Mouse (Mus musculus) neural tube, embryonic 15.5 days (tissue): ENCODE data around the gene Shisal1. TPM values are rescaled to one million over a fixed set of nuclear protein-coding genes. Genes with fewer than 3 reads are reported as not detected.

ENCODE experiments used
- ATAC-seq: fragments of 200-750 bp; cut with Nextera tagmentation; 2 replicates; pipeline ENCODE4 v1.8.0; 2017; ENCODE audit warnings: mild to moderate bottlenecking, moderate TSS enrichment, moderate library complexity; ENCODE audit not compliant: low FRiP score
- H3K27ac ChIP-seq: fragments of 300-500 bp; sonication (generic); replicated peaks from 2 replicates; pipeline ENCODE4 v1.5.1; 2015; ENCODE audit warnings: mild to moderate bottlenecking, inconsistent platforms
- H3K27me3 ChIP-seq: fragments of 300-500 bp; sonication (generic); replicated peaks from 2 replicates; pipeline ENCODE4 v1.6.1; 2015; ENCODE audit warnings: inconsistent platforms
- H3K36me3 ChIP-seq: fragments of 300-500 bp; sonication (generic); 2 replicates; pipeline ENCODE4 v1.6.1; 2015; ENCODE audit warnings: inconsistent platforms
- H3K4me1 ChIP-seq: fragments of 300-500 bp; sonication (generic); 2 replicates; pipeline ENCODE4 v1.6.1; 2015; ENCODE audit warnings: inconsistent platforms
- H3K4me2 ChIP-seq: fragments of 300-500 bp; sonication (generic); 2 replicates; pipeline ENCODE4 v1.6.1; 2015; ENCODE audit warnings: inconsistent platforms, mild to moderate bottlenecking, moderate library complexity
- H3K4me3 ChIP-seq: fragments of 300-500 bp; sonication (generic); replicated peaks from 2 replicates; pipeline ENCODE4 v1.5.1; 2015; ENCODE audit warnings: mild to moderate bottlenecking, inconsistent platforms
- H3K9ac ChIP-seq: fragments of 300-500 bp; sonication (generic); replicated peaks from 2 replicates; pipeline ENCODE4 v1.6.1; 2015; ENCODE audit warnings: mild to moderate bottlenecking, inconsistent platforms
- H3K9me3 ChIP-seq: fragments of 300-500 bp; sonication (generic); replicated peaks from 2 replicates; pipeline ENCODE4 v1.6.1; 2016; ENCODE audit warnings: inconsistent platforms
- WGBS: fragments of 180-500 bp; shearing (Covaris S2); methylation state at CpG from one replicate; pipeline ENCODE4 v1.1.7; 2015; ENCODE audit warnings: mixed read lengths; 5-methylcytosine and 5-hydroxymethylcytosine counted together
- polyA plus RNA-seq: library from polyadenylated mRNA; unstranded; fragments of >200 nt; fragmentation: Nextera tagmentation; extraction: Ambion mirVana; gene quantifications from 2 replicates; pipeline ENCODE4 v1.2.1, GENCODE M21; 2015

The Shisal1 gene
- polyA plus RNA-seq, 1 experiment from 2014 or later, result 8.0 TPM

DNA sequence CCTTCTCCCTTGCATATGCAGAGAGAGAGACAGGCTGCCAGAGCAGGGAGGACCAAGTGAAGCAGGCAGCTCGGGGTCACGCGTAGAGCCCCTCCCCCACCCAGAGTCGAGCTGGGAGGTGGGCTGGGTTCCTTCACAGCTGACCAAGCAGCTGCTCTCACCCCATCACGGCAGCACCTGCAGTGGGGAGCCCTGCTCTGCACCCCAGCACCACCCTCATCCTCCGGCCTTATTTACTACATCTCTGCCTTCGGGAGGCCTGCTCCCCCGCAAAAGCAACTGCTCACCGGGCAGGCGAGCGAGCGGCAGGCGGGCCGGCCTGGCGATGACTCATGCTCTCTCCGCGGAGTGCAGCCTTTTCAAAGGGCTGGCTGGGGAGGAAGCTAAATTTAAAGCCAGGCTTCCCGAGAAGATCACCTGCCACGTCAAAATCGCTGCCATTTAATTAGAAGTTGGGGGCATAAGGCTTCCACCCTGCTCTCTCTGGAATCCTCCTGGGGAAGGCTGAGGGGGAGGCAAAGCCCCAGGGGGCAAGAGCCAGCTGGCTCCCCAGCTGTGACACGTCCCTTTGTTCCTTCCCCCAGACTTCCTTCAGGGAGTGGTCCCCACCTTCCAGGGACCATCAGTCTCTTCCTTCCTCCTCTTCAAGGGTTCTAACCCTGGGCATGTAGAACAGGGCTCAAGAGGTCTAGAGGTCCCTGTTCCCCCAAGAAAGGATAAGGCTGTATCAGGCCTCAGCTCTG lies 3.7 kb upstream of the Shisal1 start:
- H3K27me3 ChIP-seq, result peaks cover 20% of the 10 kb centered on the region
- H3K4me2 ChIP-seq, result peak overlapping the region; percentile 48
- H3K4me3 ChIP-seq, result no peak overlapping the region
- H3K36me3 ChIP-seq, result no peaks in the 10 kb centered on the region
- WGBS, result 3% methylated on average over 21 of the region's 21 CpGs
- peaks cover 21% of the 10 kb centered on the region for H3K4me1 ChIP-seq
- no peak overlapping the region for H3K27ac ChIP-seq
- ATAC-seq, result no peak
- H3K9me3 ChIP-seq, result no peaks in the 10 kb centered on the region
- H3K9ac ChIP-seq, result peak overlapping the region; percentile 26

- Histone ChIP-seq H3K4me3 (peak overlapping the region; percentile 57), H3K27ac (no peak overlapping the region)
- 1% methylated on average over 74 of the region's 99 CpGs for WGBS
Measured at GRCm38 (mm10) chr15:84445812-84446716, 833 bp downstream of the Shisal1 start.

GRCm38 (mm10) chr15:84444181-84444580 lies 2.7 kb downstream of the Shisal1 start:
- H3K27ac ChIP-seq, result no peak overlapping the region; the same call in 1 of the 2 replicates
- peaks cover 50% of the 10 kb centered on the region for H3K4me1 ChIP-seq
- ATAC-seq, result no peak

More at GRCm38 (mm10) chr15:84445812-84446716, 833 bp downstream of the Shisal1 start:
- peaks cover 33% of the 10 kb centered on the region for H3K27me3 ChIP-seq
- H3K36me3 ChIP-seq, result no peaks in the 10 kb centered on the region
- peak; percentile 53 for ATAC-seq
- H3K4me2 ChIP-seq, result peak overlapping the region; percentile 94
- peaks cover 52% of the 10 kb centered on the region for H3K4me1 ChIP-seq
- H3K9ac ChIP-seq, result peak overlapping the region; percentile 64
- H3K9me3 ChIP-seq, result no peaks in the 10 kb centered on the region

DNA sequence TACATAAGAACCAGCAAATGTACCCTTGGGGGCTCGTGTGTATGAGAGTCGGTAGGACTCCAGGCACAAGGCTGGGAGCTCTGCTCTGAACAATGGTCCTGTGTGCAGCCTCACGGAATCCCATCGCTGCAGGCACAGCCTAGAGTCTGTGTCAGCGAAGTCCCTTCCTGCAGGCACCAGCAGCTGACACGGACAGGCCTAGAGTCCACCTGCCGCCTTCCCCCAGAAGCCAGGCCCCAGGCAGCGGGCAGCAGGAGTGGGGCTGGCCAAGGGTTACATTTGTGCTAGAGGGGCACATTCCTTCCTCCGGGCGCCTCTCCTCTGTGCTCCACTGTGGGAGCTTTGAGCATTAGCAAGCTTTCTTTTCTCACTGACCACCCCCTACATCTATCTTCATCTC lies 3.3 kb downstream of the Shisal1 start:
- 37% methylated on average over 10 of the region's 10 CpGs for WGBS
- peaks cover 50% of the 10 kb centered on the region for H3K4me1 ChIP-seq
- H3K36me3 ChIP-seq, result no peaks in the 10 kb centered on the region
- no peak overlapping the region for H3K27ac ChIP-seq
- H3K9ac ChIP-seq, result 0 out of 2 replicates have a peak overlapping the region, but pooled peaks have one; percentile 23
- H3K4me3 ChIP-seq, result no peak overlapping the region
- H3K27me3 ChIP-seq, result peaks cover 28% of the 10 kb centered on the region
- H3K9me3 ChIP-seq, result no peaks in the 10 kb centered on the region
- ATAC-seq, result no peak
- peak overlapping the region; percentile 94 for H3K4me2 ChIP-seq

More at GRCm38 (mm10) chr15:84444181-84444580, 2.7 kb downstream of the Shisal1 start:
- Histone ChIP-seq H3K4me3 (no peak overlapping the region), H3K36me3 (no peaks in the 10 kb centered on the region), H3K9me3 (no peaks in the 10 kb centered on the region), H3K4me2 (peak overlapping the region; percentile 94), H3K9ac (no peak overlapping the region), H3K27me3 (peaks cover 33% of the 10 kb centered on the region)
- WGBS, result 46% methylated on average over 7 of the region's 7 CpGs

- peak overlapping the region; percentile 26; the same call in 1 of the 2 replicates for H3K9ac ChIP-seq
- no peaks in the 10 kb centered on the region for H3K36me3 ChIP-seq
- H3K9me3 ChIP-seq, result no peaks in the 10 kb centered on the region
- peaks cover 47% of the 10 kb centered on the region for H3K4me1 ChIP-seq
- H3K4me3 ChIP-seq, result no peak overlapping the region
- peaks cover 16% of the 10 kb centered on the region for H3K27me3 ChIP-seq
- no peak overlapping the region for H3K27ac ChIP-seq
- H3K4me2 ChIP-seq, result no peak overlapping the region
- ATAC-seq, result no peak
- 32% methylated on average over 14 of the region's 14 CpGs for WGBS
Measured at GRCm38 (mm10) chr15:84441682-84442315, 5.1 kb downstream of the Shisal1 start.

DNA sequence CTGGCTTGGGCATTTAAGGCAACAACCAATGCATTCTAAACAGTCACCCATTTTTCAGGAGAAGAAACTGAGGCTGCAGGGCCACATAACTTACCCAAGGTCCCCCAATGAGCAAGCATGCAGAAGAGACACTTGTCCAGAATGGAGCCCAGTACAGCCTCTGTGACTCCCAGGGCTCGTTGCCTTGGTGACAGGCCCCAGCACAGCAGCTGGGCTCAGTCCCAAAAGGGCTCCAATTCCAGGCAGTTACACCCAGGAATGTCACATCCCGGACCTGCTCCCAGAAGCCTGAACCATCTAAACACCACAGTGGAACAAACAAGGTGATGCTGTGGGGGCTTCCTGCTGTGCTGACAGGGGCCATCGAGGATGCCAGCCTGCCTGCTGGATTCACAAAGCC lies 6.1 kb downstream of the Shisal1 start:
- no peak overlapping the region for H3K27ac ChIP-seq
- H3K9ac ChIP-seq, result no peak overlapping the region
- H3K4me1 ChIP-seq, result peaks cover 43% of the 10 kb centered on the region
- no peak overlapping the region for H3K4me2 ChIP-seq
- 17% methylated on average over 3 of the region's 3 CpGs for WGBS
- no peak overlapping the region for H3K4me3 ChIP-seq
- no peak for ATAC-seq
- H3K36me3 ChIP-seq, result no peaks in the 10 kb centered on the region
- H3K27me3 ChIP-seq, result peaks cover 16% of the 10 kb centered on the region
- H3K9me3 ChIP-seq, result no peaks in the 10 kb centered on the region

- Histone ChIP-seq H3K4me1 (0 out of 2 replicates have a peak, but pooled peaks cover 5% of the 10 kb centered on the region), H3K27ac (no peak overlapping the region), H3K36me3 (no peaks in the 10 kb centered on the region), H3K27me3 (no peaks in the 10 kb centered on the region), H3K9ac (no peak overlapping the region), H3K4me2 (no peak overlapping the region), H3K9me3 (no peaks in the 10 kb centered on the region), H3K4me3 (no peak overlapping the region)
- 57% methylated on average over 10 of the region's 10 CpGs for WGBS
- no peak for ATAC-seq
Measured at GRCm38 (mm10) chr15:84433586-84434185, 13.2 kb downstream of the Shisal1 start.

DNA sequence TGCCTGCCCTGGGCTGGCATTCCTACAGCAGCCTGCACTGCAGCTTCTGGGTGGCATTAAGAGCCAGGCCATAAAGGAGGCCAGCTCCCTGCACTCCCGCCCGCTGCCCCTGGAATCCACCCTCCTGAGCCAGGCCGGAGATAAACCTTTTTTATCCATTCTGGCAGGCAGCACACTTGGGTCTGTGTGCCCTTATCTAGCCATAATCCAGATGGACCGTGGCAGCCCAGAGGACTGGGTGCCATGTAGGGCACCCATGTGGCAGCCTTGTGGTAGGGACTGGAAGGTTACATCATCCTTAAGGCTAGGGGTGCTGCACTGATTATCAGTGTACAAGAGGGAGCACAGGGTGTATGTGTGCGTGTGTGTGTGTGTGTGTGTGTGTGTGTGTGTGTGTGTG lies 16.4 kb downstream of the Shisal1 start:
- no peak overlapping the region for H3K27ac ChIP-seq
- H3K9me3 ChIP-seq, result no peaks in the 10 kb centered on the region
- H3K4me2 ChIP-seq, result no peak overlapping the region
- H3K36me3 ChIP-seq, result no peaks in the 10 kb centered on the region
- H3K4me1 ChIP-seq, result 0 out of 2 replicates have a peak, but pooled peaks cover 5% of the 10 kb centered on the region
- H3K9ac ChIP-seq, result no peak overlapping the region
- ATAC-seq, result no peak
- no peak overlapping the region for H3K4me3 ChIP-seq
- WGBS, result 76% methylated on average over 5 of the region's 5 CpGs
- no peaks in the 10 kb centered on the region for H3K27me3 ChIP-seq

- H3K36me3 ChIP-seq, result no peaks in the 10 kb centered on the region
Measured at GRCm38 (mm10) chr15:84427624-84428023, 19.3 kb downstream of the Shisal1 start.

GRCm38 (mm10) chr15:84425733-84426132 lies 21.2 kb downstream of the Shisal1 start:
- peaks cover 1% of the 10 kb centered on the region; the same call in 1 of the 2 replicates for H3K27me3 ChIP-seq
- no peak for ATAC-seq
- H3K4me2 ChIP-seq, result no peak overlapping the region
- no peak overlapping the region for H3K4me3 ChIP-seq
- H3K9me3 ChIP-seq, result no peaks in the 10 kb centered on the region
- H3K9ac ChIP-seq, result no peak overlapping the region
- no peak overlapping the region for H3K27ac ChIP-seq
- no peaks in the 10 kb centered on the region for H3K36me3 ChIP-seq
- 92% methylated on average over 5 of the region's 5 CpGs for WGBS
- H3K4me1 ChIP-seq, result peaks cover 9% of the 10 kb centered on the region; the same call in 1 of the 2 replicates

More at GRCm38 (mm10) chr15:84427624-84428023, 19.3 kb downstream of the Shisal1 start:
- no peak for ATAC-seq
- Histone ChIP-seq H3K4me2 (no peak overlapping the region), H3K4me1 (0 out of 2 replicates have a peak, but pooled peaks cover 5% of the 10 kb centered on the region), H3K4me3 (no peak overlapping the region), H3K27me3 (no peaks in the 10 kb centered on the region), H3K27ac (no peak overlapping the region), H3K9me3 (no peaks in the 10 kb centered on the region), H3K9ac (no peak overlapping the region)
- WGBS, result 92% methylated on average over 6 of the region's 6 CpGs

GRCm38 (mm10) chr15:84423781-84424180 lies 23.1 kb downstream of the Shisal1 start:
- Histone ChIP-seq H3K36me3 (no peaks in the 10 kb centered on the region), H3K27ac (no peak overlapping the region), H3K4me3 (no peak overlapping the region), H3K9ac (no peak overlapping the region), H3K27me3 (peaks cover 9% of the 10 kb centered on the region; the same call in 1 of the 2 replicates), H3K4me2 (no peak overlapping the region), H3K9me3 (no peaks in the 10 kb centered on the region), H3K4me1 (peaks cover 4% of the 10 kb centered on the region; the same call in 1 of the 2 replicates)
- no peak for ATAC-seq
- 94% methylated on average over 5 of the region's 5 CpGs for WGBS
